Mouse (Mus musculus): ENCODE data around the gene Itpr2. TPM values are rescaled to one million over a fixed set of nuclear protein-coding genes. Genes with fewer than 3 reads are reported as not detected.

Gene Itpr2
- polyA plus RNA-seq, 1 experiment, result 6.6 TPM

DNA sequence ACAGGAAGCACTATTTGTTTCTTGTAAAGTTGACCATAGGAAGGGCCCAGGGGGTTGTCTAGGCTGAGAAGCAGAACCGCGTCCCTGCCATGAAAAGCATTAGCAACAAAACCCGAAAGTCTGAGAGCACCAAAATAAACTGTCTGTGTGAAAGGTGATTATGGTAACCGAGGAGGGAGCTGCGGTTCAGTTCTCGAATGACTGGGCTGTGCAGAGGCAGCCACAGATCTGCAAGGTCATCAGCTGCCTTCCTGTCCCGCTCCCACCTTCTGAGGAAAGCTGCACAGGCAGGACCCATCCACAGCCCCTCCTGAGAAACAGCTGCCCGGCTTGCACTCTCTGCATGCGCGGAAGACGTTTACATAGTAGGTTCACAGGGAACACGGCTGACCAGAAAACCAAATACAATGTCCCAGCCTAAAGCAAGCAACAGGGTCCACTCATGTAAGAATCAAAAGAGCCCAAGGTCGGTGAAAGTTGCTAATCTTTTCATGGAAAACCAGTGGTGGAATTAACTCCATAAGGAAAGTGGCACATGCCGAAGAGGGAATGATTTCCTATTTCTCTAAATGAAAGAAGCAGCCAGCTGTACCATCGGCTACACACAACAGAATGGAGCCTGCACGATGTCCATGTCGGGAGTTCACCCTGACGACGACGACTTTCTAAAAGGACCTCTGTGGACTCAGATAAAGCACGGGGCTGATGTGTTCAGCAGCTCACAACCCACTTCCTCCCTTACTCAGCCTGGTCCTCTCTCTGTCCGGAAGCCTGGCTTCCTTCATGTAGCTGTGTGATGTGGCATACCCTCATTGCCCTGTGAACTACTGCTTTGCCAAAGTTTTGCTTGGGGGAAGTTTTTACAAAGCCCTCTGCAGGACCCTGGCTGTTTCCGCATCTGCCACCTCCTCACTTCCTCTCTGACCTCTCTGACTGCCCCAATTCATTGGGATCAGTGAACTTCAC lies 280.4 kb downstream of the Itpr2 start:
- Histone ChIP-seq H3K27me3 (ENCODE audit: control insufficient read depth, insufficient read depth, low read length) (no peaks in the 10 kb centered on the region), H3K27ac (ENCODE audit: insufficient read depth, low read length) (no peak overlapping the region), H3K4me3 (replicated peaks; ENCODE audit: insufficient read depth, low read depth, low read length) (no peak overlapping the region), H3K4me1 (ENCODE audit: control insufficient read depth, insufficient read depth, low read length) (no peaks in the 10 kb centered on the region)
- DNase-seq, result no peak
- TF ChIP-seq CTCF (IDR thresholded peaks at IDR 0.05; ENCODE audit: borderline replicate concordance, insufficient read depth, low read depth, low read length) (no peak), POLR2A (IDR thresholded peaks at IDR 0.05; ENCODE audit: borderline replicate concordance, insufficient read depth, low read length) (no peak)
- 59% methylated on average over 23 of the region's 23 CpGs for WGBS

DNA sequence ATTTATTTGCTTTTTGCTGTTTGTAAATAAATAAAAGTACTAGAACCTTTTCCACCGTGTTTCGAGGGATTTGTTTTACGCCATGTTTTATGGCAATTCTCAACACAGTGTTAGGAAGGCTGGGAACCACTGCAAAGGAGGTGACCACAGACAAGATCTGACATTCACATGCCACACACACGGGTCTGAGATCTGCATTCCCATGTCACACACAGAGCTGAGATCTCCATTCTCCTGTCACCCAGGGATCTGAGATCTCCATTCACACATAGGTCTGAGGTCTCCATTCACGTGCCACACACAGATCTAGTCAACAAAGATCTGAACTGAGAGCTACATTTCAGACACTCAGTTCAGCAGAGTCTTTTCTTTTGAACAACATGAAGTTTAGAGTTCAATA lies 282.0 kb downstream of the Itpr2 start:
- TF ChIP-seq POLR2A (IDR thresholded peaks at IDR 0.05; ENCODE audit: borderline replicate concordance, insufficient read depth, low read length) (no peak), CTCF (IDR thresholded peaks at IDR 0.05; ENCODE audit: borderline replicate concordance, insufficient read depth, low read depth, low read length) (no peak)
- Histone ChIP-seq H3K27ac (ENCODE audit: insufficient read depth, low read length) (no peak overlapping the region), H3K4me3 (replicated peaks; ENCODE audit: insufficient read depth, low read depth, low read length) (no peak overlapping the region), H3K27me3 (ENCODE audit: control insufficient read depth, insufficient read depth, low read length) (no peaks in the 10 kb centered on the region), H3K4me1 (ENCODE audit: control insufficient read depth, insufficient read depth, low read length) (no peaks in the 10 kb centered on the region)
- WGBS, result 75% methylated on average over 5 of the region's 5 CpGs
- no peak for DNase-seq

DNA sequence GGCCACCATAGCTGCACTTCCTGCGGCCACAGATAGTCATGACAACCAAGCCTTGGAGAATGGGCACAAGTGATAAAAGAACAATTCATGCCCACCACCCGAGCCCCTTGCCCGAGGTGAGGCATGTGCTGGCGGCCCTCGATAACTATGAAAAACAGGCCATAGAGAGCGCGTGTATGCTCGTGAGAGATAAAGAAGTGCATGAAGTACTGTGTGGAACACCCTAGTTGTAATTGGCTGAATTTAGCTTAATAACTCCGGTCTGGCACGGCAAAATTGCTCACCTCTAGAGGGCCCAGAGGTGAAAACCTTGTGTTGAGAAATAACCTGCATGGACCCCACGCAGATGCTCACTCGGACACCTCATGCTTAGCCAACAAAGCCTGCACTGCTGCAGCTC lies 282.5 kb downstream of the Itpr2 start:
- 89% methylated on average over 12 of the region's 12 CpGs for WGBS
- DNase-seq, result no peak
- H3K4me1 ChIP-seq (ENCODE audit: control insufficient read depth, insufficient read depth, low read length), result no peaks in the 10 kb centered on the region
- no peaks in the 10 kb centered on the region for H3K27me3 ChIP-seq (ENCODE audit: control insufficient read depth, insufficient read depth, low read length)
- TF ChIP-seq CTCF (IDR thresholded peaks at IDR 0.05; ENCODE audit: borderline replicate concordance, insufficient read depth, low read depth, low read length) (no peak), POLR2A (IDR thresholded peaks at IDR 0.05; ENCODE audit: borderline replicate concordance, insufficient read depth, low read length) (no peak)
- H3K4me3 ChIP-seq (replicated peaks; ENCODE audit: insufficient read depth, low read depth, low read length), result no peak overlapping the region
- H3K27ac ChIP-seq (ENCODE audit: insufficient read depth, low read length), result no peak overlapping the region

DNA sequence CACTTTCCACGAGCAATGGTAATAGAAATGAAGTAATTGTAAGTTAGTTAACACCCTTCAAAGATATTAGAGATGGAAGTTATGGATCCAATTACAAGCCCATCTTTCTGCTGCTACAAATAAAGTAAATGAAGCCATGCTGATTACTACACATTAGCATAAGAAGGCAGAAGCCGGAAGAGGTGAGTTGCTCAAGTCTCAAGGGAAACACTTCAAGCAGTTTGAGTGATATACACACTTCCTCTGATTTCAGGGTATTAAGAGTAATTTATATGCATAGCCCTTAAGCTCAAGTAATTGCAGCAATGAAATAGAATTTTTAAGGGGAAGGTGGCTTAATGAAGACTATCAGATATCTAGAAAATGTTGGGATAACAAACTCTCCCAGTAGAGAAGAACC lies 286.7 kb downstream of the Itpr2 start:
- TF ChIP-seq POLR2A (IDR thresholded peaks at IDR 0.05; ENCODE audit: borderline replicate concordance, insufficient read depth, low read length) (no peak), CTCF (IDR thresholded peaks at IDR 0.05; ENCODE audit: borderline replicate concordance, insufficient read depth, low read depth, low read length) (no peak)
- no peaks in the 10 kb centered on the region for H3K4me1 ChIP-seq (ENCODE audit: control insufficient read depth, insufficient read depth, low read length)
- no peak overlapping the region for H3K27ac ChIP-seq (ENCODE audit: insufficient read depth, low read length)
- no peaks in the 10 kb centered on the region for H3K27me3 ChIP-seq (ENCODE audit: control insufficient read depth, insufficient read depth, low read length)
- DNase-seq, result no peak
- H3K4me3 ChIP-seq (replicated peaks; ENCODE audit: insufficient read depth, low read depth, low read length), result no peak overlapping the region
- 78% methylated on average over 2 of the region's 2 CpGs for WGBS

DNA sequence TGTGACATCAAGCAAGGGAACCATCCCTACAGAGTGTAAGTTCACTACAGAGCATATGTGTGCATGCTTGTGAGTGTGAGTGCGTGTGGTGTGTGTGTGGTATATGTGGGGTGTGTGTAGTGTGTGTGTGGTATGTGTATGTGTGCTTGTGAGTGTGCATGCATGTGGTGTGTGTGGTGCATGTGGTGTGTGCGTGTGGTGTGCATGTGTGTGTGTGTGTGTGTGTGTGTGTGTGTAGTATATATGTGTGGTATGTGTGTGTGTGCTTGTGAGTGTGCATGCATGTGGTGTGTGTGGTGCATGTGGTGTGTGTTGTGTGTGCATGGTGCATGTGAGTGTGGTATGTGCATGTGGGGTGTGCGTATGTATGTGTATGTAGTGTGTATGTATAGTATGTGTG lies 289.7 kb downstream of the Itpr2 start:
- 97% methylated on average over 3 of the region's 3 CpGs for WGBS
- no peak for TF ChIP-seq POLR2A (IDR thresholded peaks at IDR 0.05; ENCODE audit: borderline replicate concordance, insufficient read depth, low read length)
- no peak for TF ChIP-seq CTCF (IDR thresholded peaks at IDR 0.05; ENCODE audit: borderline replicate concordance, insufficient read depth, low read depth, low read length)
- no peak overlapping the region for H3K27ac ChIP-seq (ENCODE audit: insufficient read depth, low read length)
- no peak for DNase-seq
- no peak overlapping the region for H3K4me3 ChIP-seq (replicated peaks; ENCODE audit: insufficient read depth, low read depth, low read length)
- H3K4me1 ChIP-seq (ENCODE audit: control insufficient read depth, insufficient read depth, low read length), result no peaks in the 10 kb centered on the region
- no peaks in the 10 kb centered on the region for H3K27me3 ChIP-seq (ENCODE audit: control insufficient read depth, insufficient read depth, low read length)

GRCm38 (mm10) chr6:146211233-146211632 lies 290.8 kb downstream of the Itpr2 start:
- Histone ChIP-seq H3K27ac (ENCODE audit: insufficient read depth, low read length) (no peak overlapping the region), H3K4me3 (replicated peaks; ENCODE audit: insufficient read depth, low read depth, low read length) (no peak overlapping the region), H3K4me1 (ENCODE audit: control insufficient read depth, insufficient read depth, low read length) (no peaks in the 10 kb centered on the region), H3K27me3 (ENCODE audit: control insufficient read depth, insufficient read depth, low read length) (no peaks in the 10 kb centered on the region)
- DNase-seq, result no peak
- TF ChIP-seq CTCF (IDR thresholded peaks at IDR 0.05; ENCODE audit: borderline replicate concordance, insufficient read depth, low read depth, low read length) (no peak), POLR2A (IDR thresholded peaks at IDR 0.05; ENCODE audit: borderline replicate concordance, insufficient read depth, low read length) (no peak)
- WGBS, result 81% methylated on average over 6 of the region's 6 CpGs

DNA sequence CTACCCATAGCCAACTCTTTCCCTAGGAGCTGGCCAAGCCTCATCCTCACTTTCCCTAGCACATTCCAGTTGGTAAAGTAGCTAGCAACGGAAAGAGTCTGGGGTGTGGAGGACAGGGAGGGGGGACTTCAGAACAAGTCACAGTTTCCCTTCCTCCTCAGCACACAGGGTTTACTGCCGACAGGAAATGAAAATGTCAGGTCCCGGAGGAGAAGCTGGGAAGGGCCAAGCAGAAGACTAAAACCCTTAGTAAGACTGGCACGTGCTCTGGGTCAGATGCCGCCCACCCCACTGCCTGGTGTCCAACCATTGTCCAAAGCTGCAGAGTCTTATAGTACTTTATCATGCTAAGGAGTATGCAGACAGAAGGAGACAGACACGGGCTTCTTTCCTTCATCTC lies 293.0 kb downstream of the Itpr2 start:
- Histone ChIP-seq H3K4me3 (replicated peaks; ENCODE audit: insufficient read depth, low read depth, low read length) (no peak overlapping the region), H3K27me3 (ENCODE audit: control insufficient read depth, insufficient read depth, low read length) (no peaks in the 10 kb centered on the region), H3K27ac (ENCODE audit: insufficient read depth, low read length) (no peak overlapping the region), H3K4me1 (ENCODE audit: control insufficient read depth, insufficient read depth, low read length) (no peaks in the 10 kb centered on the region)
- TF ChIP-seq CTCF (IDR thresholded peaks at IDR 0.05; ENCODE audit: borderline replicate concordance, insufficient read depth, low read depth, low read length) (no peak), POLR2A (IDR thresholded peaks at IDR 0.05; ENCODE audit: borderline replicate concordance, insufficient read depth, low read length) (no peak)
- DNase-seq, result no peak
- WGBS, result 73% methylated on average over 6 of the region's 6 CpGs

Measured in cerebellum, adult 2 months (tissue).